Mouse (Mus musculus) cerebellum, postnatal 10 days (tissue): ENCODE measurements around the gene Vmn1r189.
"Not testable (repeated sequence)": the region's sequence is repeated elsewhere in the genome, so short reads cannot be mapped to it uniquely, and the experiment has no call there.

Experiments used
- DNase-seq, 2 experiments: peaks; one replicate each; pipeline ENCODE4 v3.0.0; 2021; ENCODE audit warnings: mixed read lengths in 2 of 2

Gene Vmn1r189

GRCm38 (mm10) chr13:22105724-22106123 is at the start of gene Vmn1r189:
Gene Vmn1r189 (minus strand): TSS chr13:22105824.
- DNase-seq: not testable (repeated sequence)

DNA sequence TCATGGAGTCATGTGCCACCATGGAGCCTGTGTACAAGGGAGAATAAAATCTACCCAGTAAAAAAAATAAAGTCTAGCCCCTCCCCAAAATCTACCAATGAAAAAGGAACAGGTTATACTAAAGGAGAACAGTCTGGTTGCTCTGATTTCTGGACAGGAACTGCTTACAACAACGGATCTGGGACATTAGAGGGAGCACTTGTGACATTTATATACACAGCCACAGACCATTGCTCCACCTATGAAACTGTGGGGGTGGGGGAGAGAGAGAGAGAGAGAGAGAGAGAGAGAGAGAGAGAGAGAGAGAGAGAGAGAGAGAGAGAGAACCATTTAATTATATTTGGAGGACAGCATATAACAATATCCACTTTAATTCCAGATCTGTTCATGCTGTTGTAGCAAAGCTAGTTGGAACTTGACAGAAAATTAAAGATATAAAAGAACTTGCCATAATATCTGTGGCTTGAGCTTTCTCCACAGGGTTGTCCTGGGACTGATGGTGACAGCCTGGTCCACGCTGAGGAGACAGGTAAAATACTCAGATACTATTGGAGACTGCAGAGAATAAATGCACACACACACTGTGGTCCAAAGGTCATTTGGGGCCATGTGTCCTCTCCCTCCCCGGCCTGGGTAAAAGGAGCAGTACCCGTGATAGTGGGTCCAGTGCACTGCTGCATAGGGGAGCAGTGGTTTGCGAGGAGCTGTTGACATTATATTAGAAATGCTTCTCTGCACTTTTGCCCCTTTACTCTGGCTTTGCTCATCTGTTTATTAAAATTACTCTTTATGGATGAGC is 31.1 kb upstream of the Vmn1r189 start:
- DNase-seq: peak in 1 of 2 experiments; percentile 2

GRCm38 (mm10) chr13:22084140-22084539 is 21.5 kb downstream of the Vmn1r189 start, which contains the start of gene Vmn1r188:
Gene Vmn1r188 (plus strand): TSS chr13:22084440.
- DNase-seq: not testable (repeated sequence)

- no peak for DNase-seq
Measured at GRCm38 (mm10) chr13:22063468-22063867, 42.2 kb downstream of the Vmn1r189 start.

GRCm38 (mm10) chr13:22061422-22061821 is 44.2 kb downstream of the Vmn1r189 start:
- no peak for DNase-seq

GRCm38 (mm10) chr13:22053754-22054153 is 51.9 kb downstream of the Vmn1r189 start:
- DNase-seq: no peak

GRCm38 (mm10) chr13:22051523-22051859 is 54.1 kb downstream of the Vmn1r189 start:
- DNase-seq: no peak

DNA sequence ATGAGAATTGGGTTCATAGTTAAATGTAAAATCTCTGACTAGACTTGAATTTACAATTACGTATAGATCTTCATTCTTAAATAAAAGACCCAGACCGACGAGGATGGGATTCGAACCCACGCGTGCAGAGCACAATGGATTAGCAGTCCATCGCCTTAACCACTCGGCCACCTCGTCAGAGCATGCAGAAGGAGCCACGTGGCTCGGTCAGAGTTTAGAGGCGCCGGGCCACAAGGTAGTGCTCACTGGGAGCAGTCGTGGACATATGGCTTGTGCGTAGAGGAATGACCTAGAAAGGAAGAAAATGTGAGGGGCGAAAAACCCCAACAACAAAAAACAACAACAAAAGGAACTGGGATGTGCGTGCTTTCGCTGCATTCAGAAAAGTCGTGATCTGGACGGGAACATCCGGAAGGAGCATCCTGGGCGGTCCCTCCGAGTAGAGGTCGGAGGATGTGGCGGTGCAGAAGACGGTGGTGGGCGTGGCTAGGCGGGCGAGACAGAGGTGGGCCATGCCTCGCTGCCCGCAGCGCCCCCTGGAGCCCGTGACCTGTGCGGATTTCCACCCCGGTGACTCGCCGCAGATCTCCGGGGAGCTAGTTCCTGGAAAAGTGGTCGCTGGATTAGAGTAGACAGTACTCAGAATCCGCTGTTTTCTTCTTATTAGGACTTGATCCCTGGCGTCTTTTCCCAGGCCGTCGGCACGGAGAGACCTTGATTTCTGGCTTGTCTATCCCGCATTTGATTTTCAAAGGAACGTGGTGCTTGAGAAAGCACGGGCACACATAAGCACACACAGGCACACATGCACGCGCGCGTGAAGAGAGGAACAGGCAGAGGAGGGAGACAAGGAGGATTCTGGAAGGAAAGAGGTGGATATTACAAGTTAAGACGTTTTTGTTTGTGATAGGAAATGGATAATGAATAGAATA is 54.8 kb downstream of the Vmn1r189 start:
- DNase-seq: peak; percentile 93 to 95
